Mouse (Mus musculus) brain, embryonic 14.5 days (tissue): ENCODE measurements at regions not wholly inside any gene's neighbourhood (a gene's known extent, or its start where the extent isn't known, plus 50 kb on each side); places are given as distances from the start of the nearest gene placed in this dataset.

Experiments used
- CTCF ChIP-seq: fragments of 200-500 bp; IDR thresholded peaks from 2 replicates; pipeline ENCODE4 v1.5.1; 2012; ENCODE audit warnings: inconsistent platforms, mild to moderate bottlenecking, moderate library complexity, borderline replicate concordance; ENCODE audit not compliant: insufficient read depth, insufficient read length; ENCODE audit errors: extremely low read depth
- POLR2A ChIP-seq: fragments of 200-500 bp; IDR thresholded peaks from 2 replicates; pipeline ENCODE4 v1.6.1; 2012; ENCODE audit warnings: mild to moderate bottlenecking, inconsistent platforms, borderline replicate concordance; ENCODE audit not compliant: poor library complexity, insufficient read depth, insufficient read length, severe bottlenecking; ENCODE audit errors: extremely low read depth

GRCm38 (mm10) chr9:86030738-86031137, 188.6 kb downstream of the Tpbg start:
- no peak for TF ChIP-seq CTCF
- TF ChIP-seq POLR2A, result no peak
